In the genomic region with DNA sequence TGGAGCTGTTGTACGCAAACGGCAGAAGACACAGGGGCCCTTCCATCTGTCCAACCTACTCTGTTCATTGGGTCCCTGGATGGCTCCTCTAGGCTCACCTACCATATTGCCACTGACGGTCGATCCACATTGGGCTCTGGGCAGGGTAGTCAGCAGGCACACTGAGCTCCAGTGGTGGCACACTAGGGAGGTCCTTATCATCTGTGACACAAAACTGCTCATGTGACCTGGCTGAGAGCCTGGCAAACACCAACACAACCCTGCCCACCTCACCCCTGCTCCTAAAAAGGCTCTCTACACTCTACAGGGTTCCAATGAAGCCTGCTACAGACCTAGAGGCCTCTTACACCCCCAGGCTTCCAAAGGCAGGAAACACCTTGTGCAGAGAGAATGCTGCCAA, we compare ENCODE assay signal across 23 mouse cellular contexts. TPM values are rescaled to one million over a fixed set of nuclear protein-coding genes. Genes with fewer than 3 reads are reported as not detected.
DNase-seq lines count a peak whose midpoint lies in the region; ATAC-seq lines count a peak whose summit lies in the region.
"Had no signal": no experiment of that assay in that cellular context is flagged by ENCODE, and none has a peak within 500 bp of the region (broad histone marks: within the 10 kb centered on the region; RNA-seq: fewer than 3 reads in every experiment).

No protein-coding gene starts in this region.

- peak; percentile 16 for DNase-seq in cerebellum, adult 11 months
- peak; percentile 79 for DNase-seq in heart, adult 11 months
- no peak for DNase-seq in heart, postnatal 36 days
- peak; percentile 22 to 36 for DNase-seq in spleen, postnatal 36 days (ENCODE audit: low spot score in 2 of 2)
- DNase-seq in spleen, postnatal 4 days (ENCODE audit: low spot score in 2 of 2), result no peak
- DNase-seq in kidney, adult 8-10 months, result no peak
- DNase-seq: adrenal gland, postnatal 10 days; gastrocnemius, postnatal 36 days; heart, adult 2 months; heart, postnatal 14 days; kidney, adult 18-20 months; kidney, postnatal 36 days; layer of hippocampus, postnatal 36 days; left cerebral cortex, postnatal 4 days; liver, embryonic 13.5 days; lung, adult 2 months; lung, postnatal 10 days; right cerebral cortex, adult 18-20 months; thymus, postnatal 14 days had no signal

- no peak for ATAC-seq in cerebellum, adult (ENCODE audit: insufficient number of reproducible peaks, low FRiP score, low TSS enrichment)
- ATAC-seq: forebrain, embryonic 15.5 days; hindbrain, embryonic 16.5 days; Patski had no signal

- intact Hi-C loops in heart, postnatal 36 days (cut with DNase I), result no loop called here

RNA-seq across cellular contexts. Expression of a gene that starts 6.3 kb away (rescaled TPM):
- under 1 TPM in 1 of 2 experiments, not detected in 1; 0.60 TPM for total RNA-seq in heart, postnatal 36 days (2021)

RNA-seq across cellular contexts. Expression of a gene that starts 33.5 kb away (rescaled TPM):
- 10 to 100 TPM; 19.4 to 23.2 TPM for total RNA-seq in heart, postnatal 36 days (2021)

Comparison
In these comparisons a context has a peak if more than half of its experiments do, and no peak if none do; other contexts are left out.
1. DNase-seq: peak in cerebellum, adult 11 months (single experiment), heart, adult 11 months (single experiment) and spleen, postnatal 36 days (2 of 2); none in heart, postnatal 36 days (0 of 2), spleen, postnatal 4 days (0 of 2) and kidney, adult 8-10 months (0 of 2).